Mouse (Mus musculus) subcutaneous adipose tissue, adult 2 months (tissue): Measurements from ENCODE around the gene H2al1e. TPM values are rescaled to one million over a fixed set of nuclear protein-coding genes. Genes with fewer than 3 reads are reported as not detected.

ENCODE experiments used
- polyA plus RNA-seq: library from polyadenylated mRNA; depleted of rRNA; stranded (reverse); fragments of >200 nt; gene quantifications from 2 replicates; pipeline ENCODE4 v1.2.3, GENCODE M21; 2012; ENCODE audit warnings: low replicate concordance; rRNA removed

The H2al1e gene
- not detected in 2 replicates for polyA plus RNA-seq

GRCm38 (mm10) chrX:11311634-11312033, at the start of gene H2al1e:
TSS of gene H2al1e (plus strand) at chrX:11311934.

GRCm38 (mm10) chrX:11298957-11299356, 12.8 kb upstream of the H2al1e start, which contains the start of gene H2al1a:
TSS of gene H2al1a (plus strand) at chrX:11299257.

GRCm38 (mm10) chrX:11302132-11302531, 9.6 kb upstream of the H2al1e start, which contains the start of gene H2al1b:
TSS of gene H2al1b (plus strand) at chrX:11302432.

GRCm38 (mm10) chrX:11305355-11305754, 6.4 kb upstream of the H2al1e start, which contains the start of gene H2al1c:
TSS of gene H2al1c (plus strand) at chrX:11305655.

DNA sequence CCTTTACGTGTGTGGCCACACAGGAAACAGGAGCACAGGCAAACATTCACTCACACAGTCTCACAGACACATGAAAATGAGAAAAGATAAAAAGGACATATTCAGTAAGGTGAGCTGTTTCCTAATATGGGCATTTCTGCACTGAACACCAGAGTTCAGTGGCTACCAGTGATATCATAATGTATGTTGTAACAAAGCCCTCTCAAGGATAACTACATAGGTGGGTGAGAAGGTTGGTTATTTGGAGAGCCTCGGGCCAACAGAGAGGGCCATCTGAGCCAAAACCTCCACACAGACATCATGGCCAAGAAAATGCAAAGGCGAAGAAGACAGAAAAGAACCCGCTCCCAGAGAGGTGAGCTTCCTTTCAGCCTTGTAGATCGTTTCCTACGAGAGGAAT, 3.2 kb upstream of the H2al1e start, which contains the start of gene H2al1d:
Gene H2al1d, plus strand, starts transcription at position 301 of the 400 bp plus-strand sequence.

DNA sequence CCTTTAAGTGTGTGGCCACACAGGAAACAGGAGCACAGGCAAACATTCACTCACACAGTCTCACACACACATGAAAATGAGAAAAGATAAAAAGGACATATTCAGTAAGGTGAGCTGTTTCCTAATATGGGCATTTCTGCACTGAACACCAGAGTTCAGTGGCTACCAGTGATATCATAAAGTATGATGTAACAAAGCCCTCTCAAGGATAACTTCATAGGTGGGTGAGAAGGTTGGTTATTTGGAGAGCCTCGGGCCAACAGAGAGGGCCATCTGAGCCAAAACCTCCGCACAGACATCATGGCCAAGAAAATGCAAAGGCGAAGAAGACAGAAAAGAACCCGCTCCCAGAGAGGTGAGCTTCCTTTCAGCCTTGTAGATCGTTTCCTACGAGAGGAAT, 3.1 kb downstream of the H2al1e start, which contains the start of gene H2al1f:
Gene H2al1f, plus strand, starts transcription at position 301 of the 400 bp plus-strand sequence.

GRCm38 (mm10) chrX:11317956-11318355, 6.2 kb downstream of the H2al1e start, which contains the start of gene H2al1g:
TSS of gene H2al1g (plus strand) at chrX:11318256.

GRCm38 (mm10) chrX:11321192-11321591, 9.5 kb downstream of the H2al1e start, which contains the start of gene H2al1h:
TSS of gene H2al1h (plus strand) at chrX:11321492.

GRCm38 (mm10) chrX:11324359-11324758, 12.6 kb downstream of the H2al1e start, which contains the start of gene H2al1i:
TSS of gene H2al1i (plus strand) at chrX:11324659.

GRCm38 (mm10) chrX:11327522-11327921, 15.8 kb downstream of the H2al1e start, which contains the start of gene H2al1j:
TSS of gene H2al1j (plus strand) at chrX:11327822.

Other genes with a start within 250 kb of the H2al1e start
- gene H2al1a, start 12.7 kb upstream of the H2al1e start, polyA plus RNA-seq: not detected in 2 replicates
- gene H2al1b, start 9.5 kb upstream of the H2al1e start, polyA plus RNA-seq: not detected in 2 replicates
- not detected in 2 replicates for gene H2al1c, start 6.3 kb upstream of the H2al1e start, polyA plus RNA-seq
- gene H2al1d, start 3.1 kb upstream of the H2al1e start, polyA plus RNA-seq: not detected in 2 replicates
- gene H2al1f, start 3.2 kb downstream of the H2al1e start, polyA plus RNA-seq: not detected in 2 replicates
- gene H2al1g, start 6.3 kb downstream of the H2al1e start, polyA plus RNA-seq: not detected in 2 replicates
- gene H2al1h, start 9.6 kb downstream of the H2al1e start, polyA plus RNA-seq: not detected in 2 replicates
- gene H2al1i, start 12.7 kb downstream of the H2al1e start, polyA plus RNA-seq: not detected in 2 replicates
- gene H2al1j, start 15.9 kb downstream of the H2al1e start, polyA plus RNA-seq: not detected in 2 replicates